Mouse (Mus musculus) stomach, postnatal 0 days (tissue): Measurements from ENCODE around the gene Irs3. TPM values are rescaled to one million over a fixed set of nuclear protein-coding genes. Genes with fewer than 3 reads are reported as not detected.
A peak's percentile ranks its signal among the peaks of the same experiment; 100 is the strongest.

Source experiments
- ATAC-seq: fragments of 200-750 bp; cut with Nextera tagmentation; 2 replicates; pipeline ENCODE4 v1.8.0; 2017; ENCODE audit not compliant: low FRiP score, low TSS enrichment
- DNase-seq: peaks from one replicate; pipeline ENCODE4 v3.0.0-alpha.2; 2016; ENCODE audit warnings: low spot score
- H3K27ac ChIP-seq: fragments of 300-500 bp; sonication (generic); replicated peaks from 2 replicates; pipeline ENCODE4 v1.5.1; 2014; ENCODE audit warnings: mild to moderate bottlenecking, control low read depth
- H3K27me3 ChIP-seq: fragments of 300-500 bp; sonication (generic); 2 replicates; pipeline ENCODE4 v1.6.1; 2014; ENCODE audit warnings: low read length; ENCODE audit not compliant: control insufficient read depth, insufficient read depth
- H3K36me3 ChIP-seq: fragments of 300-500 bp; sonication (generic); 2 replicates; pipeline ENCODE4 v1.6.1; 2014; ENCODE audit warnings: low read length, mixed read lengths; ENCODE audit not compliant: control insufficient read depth, insufficient read depth
- H3K4me1 ChIP-seq: fragments of 300-500 bp; sonication (generic); replicated peaks from 2 replicates; pipeline ENCODE4 v1.6.1; 2014; ENCODE audit warnings: antibody characterized with exemption; ENCODE audit not compliant: control insufficient read depth, insufficient read depth
- H3K4me2 ChIP-seq: fragments of 300-500 bp; sonication (generic); replicated peaks from 2 replicates; pipeline ENCODE4 v1.6.1; 2014; ENCODE audit warnings: low read depth, mild to moderate bottlenecking, control low read depth, moderate library complexity
- H3K4me3 ChIP-seq: fragments of 300-500 bp; sonication (generic); 2 replicates; pipeline ENCODE4 v1.5.1; 2014; ENCODE audit warnings: low read depth, low read length, control low read depth
- H3K9ac ChIP-seq: fragments of 300-500 bp; sonication (generic); 2 replicates; pipeline ENCODE4 v1.6.1; 2014; ENCODE audit warnings: mild to moderate bottlenecking, low read length, control low read depth, mixed read lengths
- H3K9me3 ChIP-seq: fragments of 300-500 bp; sonication (generic); 2 replicates; pipeline ENCODE4 v1.6.1; 2016; ENCODE audit warnings: low read length; ENCODE audit not compliant: control insufficient read depth
- CTCF ChIP-seq: IDR thresholded peaks from 2 replicates; pipeline ENCODE4 v1.5.1; 2016; ENCODE audit warnings: antibody characterized with exemption, low read depth, mild to moderate bottlenecking, moderate library complexity
- EP300 ChIP-seq: optimal IDR thresholded peaks from 2 replicates; pipeline ENCODE3; 2016; ENCODE audit warnings: antibody characterized with exemption
- WGBS: fragments of 180-500 bp; shearing (Covaris S2); extraction: QIAGEN DNeasy Blood & Tissue Kit; methylation state at CpG from one replicate; pipeline ENCODE4 v1.1.7; 2014; 5-methylcytosine and 5-hydroxymethylcytosine counted together
- polyA plus RNA-seq: library from polyadenylated mRNA; unstranded; fragments of >200 nt; fragmentation: Nextera tagmentation; extraction: Ambion mirVana; gene quantifications from 2 replicates; pipeline ENCODE4 v1.2.1, GENCODE M21; 2015

The Irs3 gene
- polyA plus RNA-seq, 1 experiment from 2014 or later = 0.07 TPM

- peaks cover 12% of the 10 kb centered on the region for H3K4me1 ChIP-seq
These were observed 36.8 kb downstream of the Irs3 start for GRCm38 (mm10) chr5:137608654-137609190.

GRCm38 (mm10) chr5:137607860-137608653, 37.5 kb downstream of the Irs3 start:
- Histone ChIP-seq H3K9me3 (no peaks in the 10 kb centered on the region), H3K4me3 (no peak overlapping the region), H3K27ac (no peak overlapping the region), H3K4me2 (peak overlapping the region; percentile 14; the same call in 1 of the 2 replicates), H3K27me3 (no peaks in the 10 kb centered on the region), H3K36me3 (no peaks in the 10 kb centered on the region), H3K9ac (no peak overlapping the region), H3K4me1 (peaks cover 10% of the 10 kb centered on the region)
- DNase-seq (no peak), ATAC-seq (no peak)
- 35% methylated on average over 26 of the region's 26 CpGs for WGBS
- TF ChIP-seq EP300 = no peak
- no peak for TF ChIP-seq CTCF

More at GRCm38 (mm10) chr5:137608654-137609190, 36.8 kb downstream of the Irs3 start:
- Histone ChIP-seq H3K27me3 (no peaks in the 10 kb centered on the region), H3K9me3 (no peaks in the 10 kb centered on the region), H3K4me2 (peak overlapping the region; percentile 14; the same call in 1 of the 2 replicates), H3K36me3 (no peaks in the 10 kb centered on the region), H3K4me3 (no peak overlapping the region), H3K9ac (no peak overlapping the region), H3K27ac (no peak overlapping the region)
- no peak for ATAC-seq
- no peak for DNase-seq
- no peak for TF ChIP-seq EP300
- TF ChIP-seq CTCF = peak; percentile 29; the same call in 1 of the 2 replicates
- WGBS = 38% methylated on average over 23 of the region's 23 CpGs

GRCm38 (mm10) chr5:137601365-137601729, 44.2 kb downstream of the Irs3 start:
- under 1% methylated on average over 22 of the region's 22 CpGs for WGBS
- peak overlapping the region; percentile 58 for H3K4me2 ChIP-seq
- DNase-seq (peak; percentile 57), ATAC-seq (no peak)
- no peaks in the 10 kb centered on the region for H3K9me3 ChIP-seq
- no peaks in the 10 kb centered on the region for H3K27me3 ChIP-seq
- H3K9ac ChIP-seq = peak overlapping the region; percentile 59
- TF ChIP-seq EP300 (no peak), CTCF (no peak)
- H3K4me1 ChIP-seq = peaks cover 7% of the 10 kb centered on the region
- H3K27ac ChIP-seq = peak overlapping the region; percentile 88
- peak overlapping the region; percentile 74 for H3K4me3 ChIP-seq
- no peaks in the 10 kb centered on the region for H3K36me3 ChIP-seq

- Histone ChIP-seq H3K4me3 (peak within 1 kb of the TSS; percentile 74), H3K4me1 (peaks cover 7% of the 10 kb centered on the region), H3K9me3 (no peaks in the 10 kb centered on the region), H3K4me2 (peak within 1 kb of the TSS; percentile 91), H3K9ac (peak within 1 kb of the TSS; percentile 84), H3K27me3 (no peaks in the 10 kb centered on the region), H3K27ac (peak within 1 kb of the TSS; percentile 88), H3K36me3 (no peaks in the 10 kb centered on the region)
- ATAC-seq (peak; percentile 95), DNase-seq (peak; percentile 96)
- TF ChIP-seq EP300 (peak; percentile 84), CTCF (peak; percentile 0; the same call in 1 of the 2 replicates)
- WGBS = under 1% methylated on average over 41 of the region's 41 CpGs
These were observed 44.7 kb downstream of the Irs3 start, which contains the start of gene Mospd3 for GRCm38 (mm10) chr5:137600619-137601364. Gene Mospd3, minus strand, starts transcription at chr5:137601058.

- Histone ChIP-seq H3K9me3 (no peaks in the 10 kb centered on the region), H3K4me3 (peak overlapping the region; percentile 74), H3K9ac (peak overlapping the region; percentile 84), H3K27me3 (no peaks in the 10 kb centered on the region), H3K27ac (peak overlapping the region; percentile 50), H3K4me1 (peaks cover 7% of the 10 kb centered on the region), H3K36me3 (no peaks in the 10 kb centered on the region), H3K4me2 (peak overlapping the region; percentile 91)
- WGBS = under 1% methylated on average over 19 of the region's 19 CpGs
- ATAC-seq (peak; percentile 1; the same call in 1 of the 2 replicates), DNase-seq (no peak)
- TF ChIP-seq CTCF (peak; percentile 8; the same call in 1 of the 2 replicates), EP300 (no peak)
These were observed 45.3 kb downstream of the Irs3 start for GRCm38 (mm10) chr5:137600281-137600618.
